Mouse (Mus musculus): ENCODE measurements around the gene Susd2. TPM values are rescaled to one million over a fixed set of nuclear protein-coding genes. Genes with fewer than 3 reads are reported as not detected.
A peak's percentile ranks its signal among the peaks of the same experiment; 100 is the strongest.

Gene Susd2
- polyA plus RNA-seq (2016; fragmentation: Nextera tagmentation; extraction: Ambion mirVana), result 4.5 and 5.1 TPM in 2 replicates

- ATAC-seq (ENCODE audit: insufficient number of reproducible peaks, low FRiP score), result peak; percentile 54; the same call in 1 of the 2 replicates
- Histone ChIP-seq H3K4me2 (peak within 1 kb of the TSS; percentile 53), H3K9me3 (replicated peaks) (no peaks in the 10 kb centered on the region), H3K4me1 (replicated peaks) (peaks cover 30% of the 10 kb centered on the region), H3K36me3 (peaks cover 28% of the 10 kb centered on the region), H3K9ac (0 out of 2 replicates have a peak within 1 kb of the TSS, but pooled peaks have one; percentile 43), H3K27me3 (replicated peaks) (0 out of 2 replicates have a peak, but pooled peaks cover 5% of the 10 kb centered on the region), H3K27ac (ENCODE audit: poor library complexity, severe bottlenecking) (no peak within 1 kb of the TSS), H3K4me3 (no peak within 1 kb of the TSS)
- 3% methylated on average over 11 of the region's 11 CpGs for WGBS
Observed at GRCm38 (mm10) chr10:75643741-75644343, at the start of gene Susd2. Gene Susd2, minus strand, starts transcription at chr10:75644008.

GRCm38 (mm10) chr10:75688598-75688997, 44.8 kb upstream of the Susd2 start:
- Histone ChIP-seq H3K27ac (ENCODE audit: poor library complexity, severe bottlenecking) (no peak overlapping the region), H3K27me3 (replicated peaks) (no peaks in the 10 kb centered on the region), H3K4me1 (replicated peaks) (peaks cover 2% of the 10 kb centered on the region), H3K9me3 (replicated peaks) (no peaks in the 10 kb centered on the region), H3K36me3 (peaks cover 65% of the 10 kb centered on the region), H3K4me2 (no peak overlapping the region), H3K9ac (no peak overlapping the region), H3K4me3 (no peak overlapping the region)
- ATAC-seq (ENCODE audit: insufficient number of reproducible peaks, low FRiP score), result no peak
- 92% methylated on average over 2 of the region's 2 CpGs for WGBS

GRCm38 (mm10) chr10:75686724-75687123, 42.9 kb upstream of the Susd2 start:
- no peak for ATAC-seq (ENCODE audit: insufficient number of reproducible peaks, low FRiP score)
- no peaks in the 10 kb centered on the region for H3K27me3 ChIP-seq (replicated peaks)
- H3K36me3 ChIP-seq, result peaks cover 61% of the 10 kb centered on the region
- H3K4me2 ChIP-seq, result no peak overlapping the region
- H3K4me3 ChIP-seq, result no peak overlapping the region
- WGBS, result 73% methylated on average over 4 of the region's 4 CpGs
- no peak overlapping the region for H3K27ac ChIP-seq (ENCODE audit: poor library complexity, severe bottlenecking)
- no peak overlapping the region for H3K9ac ChIP-seq
- H3K9me3 ChIP-seq (replicated peaks), result no peaks in the 10 kb centered on the region
- H3K4me1 ChIP-seq (replicated peaks), result no peaks in the 10 kb centered on the region

- no peaks in the 10 kb centered on the region for H3K27me3 ChIP-seq (replicated peaks)
- H3K27ac ChIP-seq (ENCODE audit: poor library complexity, severe bottlenecking), result no peak overlapping the region
- ATAC-seq (ENCODE audit: insufficient number of reproducible peaks, low FRiP score), result no peak
- no peak overlapping the region for H3K9ac ChIP-seq
- H3K36me3 ChIP-seq, result peaks cover 57% of the 10 kb centered on the region
- H3K4me1 ChIP-seq (replicated peaks), result no peaks in the 10 kb centered on the region
- H3K4me3 ChIP-seq, result no peak overlapping the region
- H3K4me2 ChIP-seq, result no peak overlapping the region
- WGBS, result 66% methylated on average over 12 of the region's 12 CpGs
- H3K9me3 ChIP-seq (replicated peaks), result no peaks in the 10 kb centered on the region
Observed at GRCm38 (mm10) chr10:75684035-75685004, 40.5 kb upstream of the Susd2 start.

GRCm38 (mm10) chr10:75680574-75681001, 36.8 kb upstream of the Susd2 start:
- no peaks in the 10 kb centered on the region for H3K27me3 ChIP-seq (replicated peaks)

GRCm38 (mm10) chr10:75679204-75679603, 35.4 kb upstream of the Susd2 start:
- H3K4me2 ChIP-seq, result no peak overlapping the region
- no peaks in the 10 kb centered on the region for H3K9me3 ChIP-seq (replicated peaks)
- H3K4me3 ChIP-seq, result no peak overlapping the region
- WGBS, result 93% methylated on average over 6 of the region's 6 CpGs
- H3K27me3 ChIP-seq (replicated peaks), result no peaks in the 10 kb centered on the region
- peaks cover 44% of the 10 kb centered on the region for H3K36me3 ChIP-seq
- no peak for ATAC-seq (ENCODE audit: insufficient number of reproducible peaks, low FRiP score)
- peaks cover 15% of the 10 kb centered on the region for H3K4me1 ChIP-seq (replicated peaks)
- H3K27ac ChIP-seq (ENCODE audit: poor library complexity, severe bottlenecking), result no peak overlapping the region
- no peak overlapping the region for H3K9ac ChIP-seq

More at GRCm38 (mm10) chr10:75680574-75681001, 36.8 kb upstream of the Susd2 start:
- Histone ChIP-seq H3K4me2 (no peak overlapping the region), H3K9me3 (replicated peaks) (no peaks in the 10 kb centered on the region), H3K27ac (ENCODE audit: poor library complexity, severe bottlenecking) (no peak overlapping the region), H3K36me3 (peaks cover 53% of the 10 kb centered on the region), H3K4me3 (no peak overlapping the region), H3K9ac (no peak overlapping the region), H3K4me1 (replicated peaks) (peaks cover 15% of the 10 kb centered on the region)
- WGBS, result 90% methylated on average over 10 of the region's 10 CpGs
- ATAC-seq (ENCODE audit: insufficient number of reproducible peaks, low FRiP score), result no peak

- Histone ChIP-seq H3K9ac (no peak overlapping the region), H3K27me3 (replicated peaks) (no peaks in the 10 kb centered on the region), H3K4me2 (no peak overlapping the region), H3K36me3 (peaks cover 32% of the 10 kb centered on the region), H3K27ac (ENCODE audit: poor library complexity, severe bottlenecking) (no peak overlapping the region), H3K9me3 (replicated peaks) (no peaks in the 10 kb centered on the region), H3K4me3 (no peak overlapping the region), H3K4me1 (replicated peaks) (peaks cover 15% of the 10 kb centered on the region)
- 91% methylated on average over 5 of the region's 5 CpGs for WGBS
- ATAC-seq (ENCODE audit: insufficient number of reproducible peaks, low FRiP score), result no peak
Observed at GRCm38 (mm10) chr10:75677989-75678388, 34.2 kb upstream of the Susd2 start.

GRCm38 (mm10) chr10:75677571-75677970, 33.8 kb upstream of the Susd2 start:
- no peak overlapping the region for H3K27ac ChIP-seq (ENCODE audit: poor library complexity, severe bottlenecking)
- H3K27me3 ChIP-seq (replicated peaks), result no peaks in the 10 kb centered on the region
- H3K4me1 ChIP-seq (replicated peaks), result peaks cover 15% of the 10 kb centered on the region
- WGBS, result 82% methylated on average over 2 of the region's 2 CpGs
- peaks cover 28% of the 10 kb centered on the region for H3K36me3 ChIP-seq
- no peak overlapping the region for H3K4me2 ChIP-seq
- ATAC-seq (ENCODE audit: insufficient number of reproducible peaks, low FRiP score), result no peak
- no peaks in the 10 kb centered on the region for H3K9me3 ChIP-seq (replicated peaks)
- H3K9ac ChIP-seq, result no peak overlapping the region
- no peak overlapping the region for H3K4me3 ChIP-seq

GRCm38 (mm10) chr10:75676819-75677565, 33.2 kb upstream of the Susd2 start:
- Histone ChIP-seq H3K4me2 (no peak overlapping the region), H3K27ac (ENCODE audit: poor library complexity, severe bottlenecking) (no peak overlapping the region), H3K9ac (no peak overlapping the region), H3K4me1 (replicated peaks) (peaks cover 19% of the 10 kb centered on the region), H3K9me3 (replicated peaks) (no peaks in the 10 kb centered on the region), H3K4me3 (no peak overlapping the region), H3K27me3 (replicated peaks) (no peaks in the 10 kb centered on the region), H3K36me3 (peaks cover 28% of the 10 kb centered on the region)
- 77% methylated on average over 7 of the region's 7 CpGs for WGBS
- ATAC-seq (ENCODE audit: insufficient number of reproducible peaks, low FRiP score), result no peak

GRCm38 (mm10) chr10:75676286-75676685, 32.5 kb upstream of the Susd2 start:
- no peaks in the 10 kb centered on the region for H3K9me3 ChIP-seq (replicated peaks)
- 91% methylated on average over 2 of the region's 2 CpGs for WGBS
- no peak overlapping the region for H3K27ac ChIP-seq (ENCODE audit: poor library complexity, severe bottlenecking)

GRCm38 (mm10) chr10:75675594-75675993, 31.8 kb upstream of the Susd2 start:
- Histone ChIP-seq H3K4me2 (no peak overlapping the region), H3K4me1 (replicated peaks) (peaks cover 21% of the 10 kb centered on the region), H3K36me3 (peaks cover 20% of the 10 kb centered on the region), H3K9ac (no peak overlapping the region), H3K9me3 (replicated peaks) (no peaks in the 10 kb centered on the region), H3K27me3 (replicated peaks) (no peaks in the 10 kb centered on the region), H3K4me3 (no peak overlapping the region), H3K27ac (ENCODE audit: poor library complexity, severe bottlenecking) (no peak overlapping the region)
- ATAC-seq (ENCODE audit: insufficient number of reproducible peaks, low FRiP score), result no peak
- 91% methylated on average over 8 of the region's 8 CpGs for WGBS

More at GRCm38 (mm10) chr10:75676286-75676685, 32.5 kb upstream of the Susd2 start:
- Histone ChIP-seq H3K4me2 (no peak overlapping the region), H3K36me3 (peaks cover 26% of the 10 kb centered on the region), H3K4me1 (replicated peaks) (peaks cover 21% of the 10 kb centered on the region), H3K27me3 (replicated peaks) (no peaks in the 10 kb centered on the region), H3K9ac (no peak overlapping the region), H3K4me3 (no peak overlapping the region)
- no peak for ATAC-seq (ENCODE audit: insufficient number of reproducible peaks, low FRiP score)

Data from heart, embryonic 12.5 days (tissue).